Mouse (Mus musculus): ENCODE results near the gene Crb1. TPM values are rescaled to one million over a fixed set of nuclear protein-coding genes. Genes with fewer than 3 reads are reported as not detected.
A peak's percentile ranks its signal among the peaks of the same experiment; 100 is the strongest.

The Crb1 gene
- polyA plus RNA-seq, 1 experiment from 2014 or later = 0.23 TPM

DNA sequence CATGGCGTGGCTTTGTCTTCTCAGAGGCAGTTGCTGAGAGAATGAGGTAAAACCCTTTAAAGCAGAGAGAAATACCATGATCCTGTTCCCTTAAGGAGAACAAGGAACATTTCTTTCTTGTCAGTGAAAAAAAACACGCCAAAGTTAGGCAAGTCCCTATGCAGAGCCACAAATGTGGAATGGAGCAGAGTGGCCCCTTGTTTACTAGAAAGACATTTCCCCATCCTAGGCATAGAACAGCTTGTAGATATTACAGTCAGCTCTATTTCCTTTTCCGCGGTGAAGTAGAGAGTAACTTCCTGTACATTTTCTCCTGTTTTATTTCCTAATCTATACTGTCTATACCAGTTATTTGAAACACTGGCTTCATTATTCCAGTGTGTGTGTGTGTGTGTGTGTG is 170.6 kb downstream of the Crb1 start:
- WGBS = 77% methylated on average over 4 of the region's 4 CpGs
- no peak overlapping the region for H3K27ac ChIP-seq
- H3K4me3 ChIP-seq (replicated peaks) = no peak overlapping the region
- H3K27me3 ChIP-seq = no peaks in the 10 kb centered on the region
- no peak overlapping the region for H3K9ac ChIP-seq
- H3K9me3 ChIP-seq (replicated peaks) = no peaks in the 10 kb centered on the region
- ATAC-seq (replicated peaks; ENCODE audit: low FRiP score) = no peak
- peaks cover 6% of the 10 kb centered on the region; the same call in 1 of the 2 replicates for H3K4me1 ChIP-seq
- H3K36me3 ChIP-seq = no peaks in the 10 kb centered on the region
- H3K4me2 ChIP-seq = no peak overlapping the region

DNA sequence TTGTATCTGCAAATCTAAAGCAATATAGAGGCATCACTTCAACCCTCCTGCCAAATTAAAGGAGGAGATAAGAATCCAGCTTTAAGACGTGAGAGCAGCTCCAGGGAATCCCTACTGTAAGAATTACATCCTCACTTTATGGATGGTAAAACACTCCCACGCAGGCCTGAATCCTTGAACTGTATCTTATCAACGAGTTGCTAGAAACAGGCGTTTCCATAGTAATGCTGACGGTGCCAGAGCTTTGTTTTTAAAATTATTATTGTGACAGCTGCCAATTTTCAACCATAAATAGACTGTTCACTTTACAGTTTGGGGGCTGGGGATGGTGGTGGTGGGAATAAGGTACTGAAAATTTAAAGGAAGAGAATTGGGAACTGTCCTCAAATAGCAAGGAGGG is 173.9 kb downstream of the Crb1 start:
- H3K4me1 ChIP-seq = no peaks in the 10 kb centered on the region
- H3K27me3 ChIP-seq = no peaks in the 10 kb centered on the region
- no peak overlapping the region for H3K27ac ChIP-seq
- H3K36me3 ChIP-seq = no peaks in the 10 kb centered on the region
- WGBS = 31% methylated on average over 5 of the region's 5 CpGs
- no peak overlapping the region for H3K4me2 ChIP-seq
- no peak overlapping the region for H3K4me3 ChIP-seq (replicated peaks)
- H3K9me3 ChIP-seq (replicated peaks) = no peaks in the 10 kb centered on the region
- ATAC-seq (replicated peaks; ENCODE audit: low FRiP score) = no peak
- H3K9ac ChIP-seq = no peak overlapping the region

DNA sequence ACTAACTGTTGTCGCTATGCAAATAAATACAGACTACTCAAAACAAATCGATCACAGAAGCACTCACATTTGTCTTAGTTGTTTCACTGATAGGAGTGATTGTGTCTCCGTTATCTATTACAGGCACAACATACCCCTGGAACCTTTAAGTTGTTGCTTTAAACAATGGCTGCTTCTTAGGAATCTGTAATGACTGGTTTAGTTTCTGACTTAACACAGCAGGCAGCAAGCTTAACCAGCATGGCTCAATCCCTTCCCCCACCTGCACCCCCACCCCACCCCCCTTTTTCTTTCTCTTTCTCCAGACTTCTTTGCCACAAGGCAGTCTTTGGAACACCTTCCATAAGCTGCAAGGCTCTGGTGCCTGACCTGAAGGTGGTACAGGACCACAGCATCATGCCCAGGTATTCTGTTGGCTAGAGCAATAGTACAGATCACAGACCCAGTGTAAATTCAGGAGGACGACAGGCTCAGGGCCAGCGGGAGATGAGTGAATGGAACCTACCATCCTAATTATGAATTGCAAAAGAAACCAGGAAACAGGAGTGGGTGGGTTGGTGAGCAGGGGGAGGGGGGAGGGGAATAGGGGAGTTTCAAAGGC is 182.4 kb downstream of the Crb1 start:
- H3K9ac ChIP-seq = no peak overlapping the region
- H3K4me1 ChIP-seq = no peaks in the 10 kb centered on the region
- no peaks in the 10 kb centered on the region for H3K27me3 ChIP-seq
- H3K36me3 ChIP-seq = no peaks in the 10 kb centered on the region
- no peak for ATAC-seq (replicated peaks; ENCODE audit: low FRiP score)
- H3K4me2 ChIP-seq = no peak overlapping the region
- no peak overlapping the region for H3K4me3 ChIP-seq (replicated peaks)
- no peak overlapping the region for H3K27ac ChIP-seq
- no peaks in the 10 kb centered on the region for H3K9me3 ChIP-seq (replicated peaks)
- WGBS = 44% methylated on average over 5 of the region's 5 CpGs

DNA sequence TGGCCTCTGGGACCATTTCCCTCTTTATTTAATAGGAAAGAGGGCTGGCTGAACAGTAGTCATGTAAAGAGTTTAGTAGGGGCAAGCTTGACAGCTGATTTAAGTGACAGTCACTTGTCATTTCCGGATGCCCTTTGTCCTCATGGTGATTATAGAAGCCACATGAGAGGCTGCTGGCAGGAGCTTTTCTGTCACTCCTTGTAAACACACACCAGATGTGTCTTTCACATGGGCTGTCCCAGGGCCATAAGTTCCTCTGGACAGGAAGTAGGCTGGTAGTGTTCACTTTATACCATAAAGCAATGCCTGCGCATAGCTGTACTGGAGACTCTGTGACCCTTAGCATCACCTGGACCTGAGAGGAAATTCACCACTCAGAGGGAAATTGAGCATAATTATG is 182.9 kb downstream of the Crb1 start:
- no peak overlapping the region for H3K4me2 ChIP-seq
- H3K9ac ChIP-seq = no peak overlapping the region
- H3K4me3 ChIP-seq (replicated peaks) = no peak overlapping the region
- no peak for ATAC-seq (replicated peaks; ENCODE audit: low FRiP score)
- H3K36me3 ChIP-seq = no peaks in the 10 kb centered on the region
- H3K27ac ChIP-seq = no peak overlapping the region
- H3K9me3 ChIP-seq (replicated peaks) = no peaks in the 10 kb centered on the region
- H3K4me1 ChIP-seq = no peaks in the 10 kb centered on the region
- WGBS = 58% methylated on average over 2 of the region's 2 CpGs
- H3K27me3 ChIP-seq = no peaks in the 10 kb centered on the region

GRCm38 (mm10) chr1:139192635-139193034 is 184.3 kb downstream of the Crb1 start:
- H3K4me3 ChIP-seq (replicated peaks) = no peak overlapping the region
- H3K9me3 ChIP-seq (replicated peaks) = no peaks in the 10 kb centered on the region
- WGBS = 82% methylated on average over 3 of the region's 3 CpGs
- H3K4me1 ChIP-seq = no peaks in the 10 kb centered on the region
- no peaks in the 10 kb centered on the region for H3K36me3 ChIP-seq
- no peak overlapping the region for H3K27ac ChIP-seq
- no peak overlapping the region for H3K4me2 ChIP-seq
- H3K9ac ChIP-seq = no peak overlapping the region
- no peaks in the 10 kb centered on the region for H3K27me3 ChIP-seq
- ATAC-seq (replicated peaks; ENCODE audit: low FRiP score) = no peak

GRCm38 (mm10) chr1:139180481-139181149 is 196.3 kb downstream of the Crb1 start:
- Histone ChIP-seq H3K9ac (no peak overlapping the region), H3K9me3 (replicated peaks) (no peaks in the 10 kb centered on the region), H3K4me1 (no peaks in the 10 kb centered on the region), H3K4me3 (replicated peaks) (no peak overlapping the region), H3K36me3 (no peaks in the 10 kb centered on the region), H3K27ac (no peak overlapping the region), H3K27me3 (no peaks in the 10 kb centered on the region), H3K4me2 (no peak overlapping the region)
- no peak for ATAC-seq (replicated peaks; ENCODE audit: low FRiP score)
- 72% methylated on average over 6 of the region's 6 CpGs for WGBS

DNA sequence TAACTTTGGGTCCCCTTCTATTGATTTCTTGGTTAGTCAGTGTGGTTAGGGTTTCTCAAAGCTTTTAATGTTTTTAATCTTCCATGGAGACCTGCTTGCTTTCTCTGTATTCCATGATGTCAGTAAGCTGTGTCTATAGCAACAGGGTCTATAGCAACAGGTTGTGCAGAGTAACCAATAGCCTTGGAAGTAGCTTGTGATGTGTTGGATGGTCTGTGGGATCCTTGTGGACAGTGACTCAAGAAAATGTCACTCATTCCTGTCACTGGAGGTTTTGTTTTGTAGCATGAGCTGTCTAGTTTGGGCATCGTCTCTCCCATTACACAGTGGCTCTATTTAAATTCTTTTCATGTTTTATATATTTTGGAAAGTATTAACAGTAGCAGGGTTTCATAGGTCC is 197.2 kb downstream of the Crb1 start:
- H3K27me3 ChIP-seq = no peaks in the 10 kb centered on the region
- H3K4me2 ChIP-seq = no peak overlapping the region
- no peak overlapping the region for H3K27ac ChIP-seq
- WGBS = 82% methylated on average over 1 of the region's 1 CpGs
- ATAC-seq (replicated peaks; ENCODE audit: low FRiP score) = no peak
- H3K36me3 ChIP-seq = no peaks in the 10 kb centered on the region
- H3K9ac ChIP-seq = no peak overlapping the region
- no peaks in the 10 kb centered on the region for H3K4me1 ChIP-seq
- H3K9me3 ChIP-seq (replicated peaks) = no peaks in the 10 kb centered on the region
- no peak overlapping the region for H3K4me3 ChIP-seq (replicated peaks)

DNA sequence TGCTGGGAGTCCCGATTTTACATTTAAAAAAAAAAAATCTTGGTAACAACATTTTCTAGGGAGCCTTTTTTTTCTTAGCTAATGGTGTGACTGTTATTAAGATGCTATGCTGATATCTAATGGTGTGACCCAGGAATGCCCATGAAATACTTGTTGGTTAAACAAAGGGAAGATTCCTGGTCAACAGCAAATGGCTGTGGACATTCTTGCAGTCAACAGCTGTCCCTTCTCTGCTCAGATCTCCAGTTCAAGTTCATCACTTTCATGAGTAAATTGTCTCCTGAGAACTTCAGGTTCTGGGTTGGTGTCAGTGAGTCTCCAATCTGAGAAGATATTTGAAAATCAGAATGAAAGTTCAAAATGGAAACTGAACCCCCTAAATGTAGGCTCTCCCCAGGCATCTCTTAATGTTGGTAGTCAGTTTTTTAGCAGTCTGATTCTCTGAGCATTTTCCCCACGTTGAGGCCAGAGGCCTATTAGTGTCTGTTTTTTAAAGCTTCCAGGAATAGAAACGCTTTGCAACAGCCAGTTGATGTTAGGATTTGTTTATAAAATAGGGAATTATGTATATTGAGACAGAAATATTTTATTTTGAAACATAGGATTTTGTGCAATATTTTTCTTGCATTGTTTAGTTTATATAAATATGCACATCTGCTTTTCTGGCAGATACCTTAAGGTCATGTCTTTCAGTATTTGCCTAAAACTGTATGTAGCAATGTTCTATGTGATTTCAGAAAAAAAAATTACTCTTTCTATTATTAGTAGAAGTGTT is 202.7 kb downstream of the Crb1 start:
- H3K27ac ChIP-seq = no peak overlapping the region
- WGBS = 81% methylated on average over 3 of the region's 3 CpGs
- ATAC-seq (replicated peaks; ENCODE audit: low FRiP score) = no peak
- H3K4me2 ChIP-seq = no peak overlapping the region
- peaks cover 14% of the 10 kb centered on the region for H3K36me3 ChIP-seq
- H3K27me3 ChIP-seq = no peaks in the 10 kb centered on the region
- H3K9me3 ChIP-seq (replicated peaks) = no peaks in the 10 kb centered on the region
- no peak overlapping the region for H3K9ac ChIP-seq
- H3K4me3 ChIP-seq (replicated peaks) = no peak overlapping the region
- no peaks in the 10 kb centered on the region for H3K4me1 ChIP-seq

- no peaks in the 10 kb centered on the region for H3K27me3 ChIP-seq
- no peaks in the 10 kb centered on the region for H3K9me3 ChIP-seq (replicated peaks)
- no peak overlapping the region for H3K4me3 ChIP-seq (replicated peaks)
- WGBS = 37% methylated on average over 5 of the region's 5 CpGs
- no peaks in the 10 kb centered on the region for H3K4me1 ChIP-seq
- H3K27ac ChIP-seq = no peak overlapping the region
- H3K4me2 ChIP-seq = no peak overlapping the region
- ATAC-seq (replicated peaks; ENCODE audit: low FRiP score) = 0 out of 2 replicates have a peak, but pooled peaks have one; percentile 33
- no peak overlapping the region for H3K9ac ChIP-seq
- H3K36me3 ChIP-seq = no peaks in the 10 kb centered on the region
These were observed 214.1 kb downstream of the Crb1 start for GRCm38 (mm10) chr1:139162814-139163213.

- H3K4me2 ChIP-seq = no peak overlapping the region
- no peaks in the 10 kb centered on the region for H3K36me3 ChIP-seq
- no peaks in the 10 kb centered on the region for H3K4me1 ChIP-seq
- no peak overlapping the region for H3K4me3 ChIP-seq (replicated peaks)
- H3K27me3 ChIP-seq = no peaks in the 10 kb centered on the region
- no peaks in the 10 kb centered on the region for H3K9me3 ChIP-seq (replicated peaks)
- H3K9ac ChIP-seq = no peak overlapping the region
- H3K27ac ChIP-seq = no peak overlapping the region
- no peak for ATAC-seq (replicated peaks; ENCODE audit: low FRiP score)
- 63% methylated on average over 3 of the region's 3 CpGs for WGBS
These were observed 215.3 kb downstream of the Crb1 start for GRCm38 (mm10) chr1:139161619-139162018.

DNA sequence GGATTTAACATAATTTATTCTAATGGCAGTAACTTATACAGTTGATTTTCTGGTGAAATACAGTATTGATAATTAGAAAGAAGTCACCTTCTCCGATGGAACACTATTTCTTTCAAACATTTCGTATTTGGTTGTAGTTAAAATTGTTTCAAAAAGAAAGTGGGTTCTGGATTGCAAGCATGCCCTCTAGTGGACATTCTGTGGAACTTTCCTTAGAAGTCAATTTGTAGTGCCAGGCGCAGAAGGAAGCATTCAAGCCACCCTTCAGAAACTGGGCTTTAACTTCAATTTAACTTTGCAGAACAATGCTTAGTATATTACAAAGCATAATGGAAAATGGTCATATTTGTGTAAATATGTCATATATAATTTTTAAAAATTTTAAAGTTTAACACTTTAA is 220.5 kb downstream of the Crb1 start:
- H3K4me2 ChIP-seq = no peak overlapping the region
- H3K27me3 ChIP-seq = no peaks in the 10 kb centered on the region
- no peak overlapping the region for H3K4me3 ChIP-seq (replicated peaks)
- WGBS = 17% methylated on average over 3 of the region's 3 CpGs
- ATAC-seq (replicated peaks; ENCODE audit: low FRiP score) = no peak
- no peak overlapping the region for H3K9ac ChIP-seq
- no peaks in the 10 kb centered on the region for H3K36me3 ChIP-seq
- no peaks in the 10 kb centered on the region for H3K4me1 ChIP-seq
- no peak overlapping the region for H3K27ac ChIP-seq
- no peaks in the 10 kb centered on the region for H3K9me3 ChIP-seq (replicated peaks)

DNA sequence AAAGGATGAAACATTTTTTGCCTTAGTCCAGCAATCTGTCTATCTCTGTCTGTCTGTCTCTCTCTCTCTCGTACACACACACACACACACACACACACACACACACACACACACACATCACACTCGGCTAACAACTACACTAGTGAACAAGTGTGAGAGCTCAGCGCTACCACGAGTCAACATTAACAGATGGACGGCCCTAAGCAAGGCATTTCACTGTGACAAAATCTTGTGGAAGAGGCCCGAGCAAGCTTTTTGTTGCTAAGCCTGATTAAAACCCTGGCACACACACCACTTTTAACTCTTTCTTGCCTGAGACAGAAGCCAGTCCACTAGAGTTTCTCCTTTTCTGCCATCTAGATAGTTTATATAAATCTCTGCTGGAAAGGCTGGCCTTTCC is 223.4 kb downstream of the Crb1 start:
- WGBS = 64% methylated on average over 6 of the region's 6 CpGs

More for the DNA sequence above, 223.4 kb downstream of the Crb1 start:
- no peak overlapping the region for H3K4me2 ChIP-seq
- H3K4me1 ChIP-seq = no peaks in the 10 kb centered on the region
- no peaks in the 10 kb centered on the region for H3K9me3 ChIP-seq (replicated peaks)
- no peak overlapping the region for H3K9ac ChIP-seq
- no peak overlapping the region for H3K4me3 ChIP-seq (replicated peaks)
- ATAC-seq (replicated peaks; ENCODE audit: low FRiP score) = no peak
- no peaks in the 10 kb centered on the region for H3K36me3 ChIP-seq
- H3K27ac ChIP-seq = no peak overlapping the region
- no peaks in the 10 kb centered on the region for H3K27me3 ChIP-seq

All from kidney, embryonic 15.5 days (tissue).